Comparison of ENCODE assay signal across 36 mouse cellular contexts in genomic region chr5:97462856-97463255, GRCm38 (mm10). TPM values are rescaled to one million over a fixed set of nuclear protein-coding genes. Genes with fewer than 3 reads are reported as not detected.
"Had no signal": no experiment of that assay in that cellular context is flagged by ENCODE, and none has a peak within 500 bp of the region (broad histone marks: within the 10 kb centered on the region; RNA-seq: fewer than 3 reads in every experiment).

No protein-coding gene starts in this region.

- DNase-seq: cerebellum, postnatal 36 days; embryo, embryonic 11 days; forebrain, postnatal 0 days; gastrocnemius, adult 2 months; gastrocnemius, postnatal 10 days; gastrocnemius, postnatal 14 days; gastrocnemius, postnatal 25 days; gastrocnemius, postnatal 36 days; heart, adult 11 months; heart, adult 18-20 months; heart, adult 2 months had no signal

RNA-seq across cellular contexts. Expression of gene Gk2, which starts 6.0 kb away (rescaled TPM):
- total RNA-seq: common myeloid progenitor, adult 5-6 weeks; forebrain, postnatal 0 days; gastrocnemius, adult 18-20 months; gastrocnemius, adult 2 months; gastrocnemius, adult 8-10 months; gastrocnemius, postnatal 10 days; gastrocnemius, postnatal 14 days; gastrocnemius, postnatal 25 days; gastrocnemius, postnatal 36 days; gastrocnemius, postnatal 4 days; granulocyte monocyte progenitor cell, adult 5-6 weeks; heart, adult 18-20 months; heart, adult 2 months; heart, adult 8-10 months had no signal
- polyA plus RNA-seq: cortical plate, adult 2 months; embryonic facial prominence, embryonic 10.5 days; embryonic facial prominence, embryonic 11.5 days; embryonic facial prominence, embryonic 12.5 days; embryonic facial prominence, embryonic 13.5 days; embryonic facial prominence, embryonic 14.5 days; embryonic facial prominence, embryonic 15.5 days; erythroblast, embryonic 14.5 days; forebrain, embryonic 10.5 days; forebrain, embryonic 11.5 days; forebrain, embryonic 12.5 days; forebrain, embryonic 13.5 days; forebrain, embryonic 14.5 days; forebrain, embryonic 15.5 days; forebrain, embryonic 16.5 days; forebrain, postnatal 0 days; frontal cortex, adult 2 months; heart, adult 2 months; heart, embryonic 10.5 days; heart, embryonic 11.5 days; heart, embryonic 12.5 days had no signal
